Mouse (Mus musculus) cortical plate, adult 2 months (tissue): ENCODE data around the gene Ccm2. TPM values are rescaled to one million over a fixed set of nuclear protein-coding genes. Genes with fewer than 3 reads are reported as not detected.
"Not testable (repeated sequence)": the region's sequence is repeated elsewhere in the genome, so short reads cannot be mapped to it uniquely, and the experiment has no call there.

Source experiments
- H3K27ac ChIP-seq: fragments of 200-500 bp; 2 replicates; pipeline ENCODE4 v1.5.1; 2012; ENCODE audit warnings: low read length, control low read depth, inconsistent platforms; ENCODE audit not compliant: insufficient read depth
- H3K4me1 ChIP-seq: fragments of 200-500 bp; 2 replicates; pipeline ENCODE4 v1.6.1; 2011; ENCODE audit warnings: low read length; ENCODE audit not compliant: control insufficient read depth, insufficient read depth
- H3K4me3 ChIP-seq: fragments of 200-500 bp; 2 replicates; pipeline ENCODE4 v1.5.1; 2011; ENCODE audit warnings: mild to moderate bottlenecking, low read length, control low read depth; ENCODE audit not compliant: insufficient read depth
- CTCF ChIP-seq: fragments of 200-500 bp; IDR thresholded peaks from 2 replicates; pipeline ENCODE4 v1.5.1; 2011; ENCODE audit warnings: mild to moderate bottlenecking, control low read depth, low read length; ENCODE audit not compliant: insufficient read depth; ENCODE audit errors: extremely low read depth
- POLR2A ChIP-seq: fragments of 200-500 bp; IDR thresholded peaks from 2 replicates; pipeline ENCODE4 v1.6.1; 2011; ENCODE audit warnings: mild to moderate bottlenecking, low read length, control low read depth; ENCODE audit not compliant: insufficient read depth; ENCODE audit errors: extremely low read depth
- polyA plus RNA-seq: library from polyadenylated mRNA; depleted of rRNA; stranded (reverse); fragments of >200 nt; gene quantifications from 2 replicates; pipeline ENCODE4 v1.2.3, GENCODE M21; 2012

The Ccm2 gene
- polyA plus RNA-seq, 1 experiment, result 106 TPM

- TF ChIP-seq POLR2A (no peak), CTCF (no peak)
- Histone ChIP-seq H3K27ac (no peak within 1 kb of the TSS), H3K4me3 (no peak within 1 kb of the TSS), H3K4me1 (no peaks in the 10 kb centered on the region)
These were observed 26.0 kb upstream of the Ccm2 start, which contains the start of gene Myo1g for GRCm38 (mm10) chr11:6520507-6521173. Gene Myo1g (minus strand): TSS chr11:6520965.

GRCm38 (mm10) chr11:6522782-6523525 is 23.7 kb upstream of the Ccm2 start:
- Histone ChIP-seq H3K27ac (no peak overlapping the region), H3K4me3 (no peak overlapping the region), H3K4me1 (peaks cover 1% of the 10 kb centered on the region; the same call in 1 of the 2 replicates)
- TF ChIP-seq CTCF, result no peak
- TF ChIP-seq POLR2A, result no peak

DNA sequence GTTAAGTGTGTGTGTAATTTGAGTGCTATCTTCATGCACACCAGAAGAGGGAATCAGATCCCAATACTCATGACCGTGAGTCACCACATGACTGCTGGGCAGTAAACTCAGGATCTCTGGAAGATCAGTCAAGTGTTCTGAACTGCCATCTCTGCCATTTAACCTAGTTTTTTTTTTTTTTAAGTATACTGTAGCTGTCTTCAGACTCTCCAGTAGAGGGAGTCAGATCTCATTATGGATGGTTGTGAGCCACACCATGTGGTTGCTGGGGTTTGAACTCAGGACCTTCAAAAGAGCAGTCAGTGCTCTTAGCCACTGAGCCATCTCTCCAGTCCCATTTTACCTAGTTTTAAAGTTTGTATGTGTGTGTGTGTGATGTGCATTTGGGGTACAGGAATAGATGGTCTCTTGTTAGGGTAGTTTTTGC is 23.0 kb upstream of the Ccm2 start:
- TF ChIP-seq CTCF (no peak), POLR2A (no peak)

DNA sequence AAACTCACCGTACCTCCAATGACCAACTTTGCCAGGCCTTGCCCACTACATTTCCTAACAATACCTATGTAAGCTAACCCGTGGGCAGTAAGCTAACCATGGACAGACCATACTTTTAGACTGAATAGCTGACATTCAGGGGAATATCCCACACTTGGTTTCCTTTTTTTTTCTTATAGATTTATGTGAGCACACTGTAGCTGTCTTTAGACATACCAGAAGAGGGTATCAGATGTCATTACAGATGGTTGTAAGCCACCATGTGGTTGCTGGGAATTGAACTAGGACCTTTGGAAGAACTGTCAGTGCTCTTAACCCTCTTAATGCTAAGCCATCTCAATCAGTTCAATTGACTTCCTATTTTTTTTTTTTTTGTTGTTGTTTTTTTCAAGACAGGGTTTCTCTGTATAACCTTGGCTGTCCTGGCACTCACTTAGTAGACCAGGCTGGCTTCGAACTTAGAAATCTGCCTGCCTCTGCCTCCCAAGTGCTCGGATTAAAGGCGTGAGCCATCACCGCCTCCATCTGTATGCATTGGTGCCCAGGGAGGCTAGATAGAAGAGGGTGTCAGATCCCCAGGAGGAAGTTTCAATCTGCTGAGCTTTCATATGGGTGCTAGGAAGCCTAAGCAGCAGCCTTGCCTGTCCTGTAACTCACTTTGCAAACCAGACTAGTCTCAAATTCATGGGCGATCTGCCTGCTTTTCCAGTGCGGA is 22.4 kb upstream of the Ccm2 start:
- H3K27ac ChIP-seq, result no peak overlapping the region
- TF ChIP-seq CTCF (no peak), POLR2A (no peak)
- peaks cover 1% of the 10 kb centered on the region; the same call in 1 of the 2 replicates for H3K4me1 ChIP-seq
- no peak overlapping the region for H3K4me3 ChIP-seq

More for the DNA sequence above, 23.0 kb upstream of the Ccm2 start:
- Histone ChIP-seq H3K4me3 (no peak overlapping the region), H3K27ac (no peak overlapping the region), H3K4me1 (peaks cover 1% of the 10 kb centered on the region; the same call in 1 of the 2 replicates)

DNA sequence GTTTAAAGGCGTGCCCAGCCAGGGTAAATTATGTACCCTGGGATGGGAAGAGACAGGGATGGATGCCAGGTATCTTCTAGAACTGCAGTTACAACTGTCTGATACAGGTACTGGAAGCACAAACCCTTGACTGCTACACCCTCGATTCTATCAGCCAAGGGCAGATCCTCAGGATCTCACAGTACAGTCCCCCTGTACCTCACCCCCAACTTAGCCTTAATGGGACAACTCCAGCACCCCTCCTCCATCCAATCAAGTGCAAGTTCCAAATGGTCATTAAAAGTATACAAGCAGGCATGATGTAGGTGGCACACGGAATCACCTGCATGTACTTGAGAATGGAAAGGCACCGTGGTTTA is 21.8 kb upstream of the Ccm2 start:
- peaks cover 1% of the 10 kb centered on the region; the same call in 1 of the 2 replicates for H3K4me1 ChIP-seq
- no peak overlapping the region for H3K4me3 ChIP-seq
- no peak overlapping the region for H3K27ac ChIP-seq
- TF ChIP-seq POLR2A (no peak), CTCF (no peak)

- peaks cover 1% of the 10 kb centered on the region; the same call in 1 of the 2 replicates for H3K4me1 ChIP-seq
- no peak overlapping the region for H3K27ac ChIP-seq
- H3K4me3 ChIP-seq, result no peak overlapping the region
- TF ChIP-seq CTCF, result no peak
- no peak for TF ChIP-seq POLR2A
These were observed 21.4 kb upstream of the Ccm2 start for GRCm38 (mm10) chr11:6525241-6525640.

DNA sequence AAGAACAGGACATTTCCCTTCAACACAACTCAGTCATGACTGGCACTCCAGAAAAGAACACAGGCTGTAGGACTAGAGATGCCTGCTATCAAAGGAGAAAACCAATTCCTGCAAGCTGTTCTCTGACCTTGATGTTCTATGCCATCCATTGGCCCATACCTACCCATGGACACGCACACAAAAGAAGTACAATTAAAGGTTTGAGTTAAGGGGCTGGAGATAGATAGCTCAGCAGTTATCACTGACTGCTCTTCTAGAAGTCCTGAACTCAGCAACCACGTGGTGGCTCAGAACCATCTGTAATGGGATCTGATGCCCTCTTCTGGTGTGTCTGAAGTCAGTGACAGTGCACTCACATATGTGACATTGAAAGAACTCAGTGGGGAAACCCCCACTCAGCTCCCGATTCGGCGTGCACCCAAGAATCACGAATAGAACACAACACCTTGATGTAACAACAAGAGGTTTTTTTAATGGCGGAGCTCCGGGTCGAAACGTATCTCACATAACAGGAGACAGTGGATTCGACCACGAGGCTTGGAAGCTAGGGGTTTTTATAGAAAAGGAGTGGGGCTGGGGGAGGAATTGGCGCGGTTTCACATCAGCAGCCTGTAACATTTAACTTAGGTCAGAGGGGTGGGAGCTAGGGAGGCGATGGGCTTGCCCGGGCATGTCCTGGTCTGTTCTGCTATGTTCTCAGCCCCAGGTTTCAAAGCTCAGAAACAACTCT is 20.0 kb upstream of the Ccm2 start:
- not testable (repeated sequence) for H3K4me1 ChIP-seq, H3K27ac ChIP-seq, H3K4me3 ChIP-seq

- Histone ChIP-seq H3K4me3 (peak overlapping the region; percentile 49), H3K4me1 (peaks cover 1% of the 10 kb centered on the region; the same call in 1 of the 2 replicates), H3K27ac (no peak overlapping the region)
- TF ChIP-seq CTCF (no peak), POLR2A (no peak)
These were observed 19.2 kb upstream of the Ccm2 start for GRCm38 (mm10) chr11:6527256-6528185.

DNA sequence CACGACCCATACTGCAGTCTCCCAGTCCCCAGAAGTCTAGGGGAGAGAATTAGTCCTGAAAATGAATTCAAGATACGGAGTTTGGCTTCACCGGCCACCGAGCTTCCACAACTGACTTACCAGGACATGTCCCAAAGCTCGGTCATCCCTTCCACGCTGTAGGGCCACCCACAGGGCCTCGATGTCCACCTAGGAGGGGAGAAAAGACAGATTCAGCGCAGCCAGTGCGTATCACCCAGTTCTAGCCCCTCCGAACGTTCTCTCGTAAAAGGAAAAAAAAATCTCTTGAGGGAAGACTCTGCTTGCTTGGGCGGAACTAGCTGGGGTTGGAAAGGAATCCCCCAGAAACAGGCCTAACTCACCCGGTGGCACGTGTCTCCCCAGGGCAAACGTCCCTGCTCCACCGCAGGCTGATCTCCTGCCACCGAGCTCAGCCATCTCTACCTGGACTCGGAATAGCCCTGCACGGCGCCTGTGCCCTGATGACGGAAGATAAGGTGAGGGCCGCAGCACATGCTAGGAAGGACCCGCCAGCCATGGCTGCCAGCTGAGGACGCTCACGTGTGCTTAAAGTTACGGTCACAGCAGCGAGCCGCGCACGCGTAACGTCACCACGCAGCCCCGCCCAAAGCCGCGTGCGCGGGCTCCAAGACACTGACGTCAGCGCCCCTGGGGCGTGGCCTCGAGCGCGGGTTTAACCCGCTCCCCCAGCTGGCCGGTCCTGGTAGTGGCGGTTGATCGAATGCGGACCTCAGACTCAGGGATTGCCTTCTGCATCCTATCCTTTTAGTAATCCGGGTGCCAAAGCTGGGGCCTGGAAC is 18.3 kb upstream of the Ccm2 start:
- peaks cover 1% of the 10 kb centered on the region; the same call in 1 of the 2 replicates for H3K4me1 ChIP-seq
- no peak overlapping the region for H3K27ac ChIP-seq
- H3K4me3 ChIP-seq, result peak overlapping the region; percentile 49
- TF ChIP-seq POLR2A, result peak; percentile 59
- TF ChIP-seq CTCF, result peak; percentile 48
